Mouse (Mus musculus) erythroblast, embryonic 14.5 days (primary cell): Measurements from ENCODE around the gene Ap1b1.

ENCODE experiments used
- GATA1 ChIP-seq: IDR thresholded peaks from 2 replicates; pipeline ENCODE4 v1.6.1; 2012; ENCODE audit warnings: low read length, inconsistent platforms, mixed read lengths
- TAL1 ChIP-seq: IDR thresholded peaks from 3 replicates; pipeline ENCODE4 v1.6.1; 2012; ENCODE audit warnings: low read length, inconsistent platforms, mixed read lengths

DNA sequence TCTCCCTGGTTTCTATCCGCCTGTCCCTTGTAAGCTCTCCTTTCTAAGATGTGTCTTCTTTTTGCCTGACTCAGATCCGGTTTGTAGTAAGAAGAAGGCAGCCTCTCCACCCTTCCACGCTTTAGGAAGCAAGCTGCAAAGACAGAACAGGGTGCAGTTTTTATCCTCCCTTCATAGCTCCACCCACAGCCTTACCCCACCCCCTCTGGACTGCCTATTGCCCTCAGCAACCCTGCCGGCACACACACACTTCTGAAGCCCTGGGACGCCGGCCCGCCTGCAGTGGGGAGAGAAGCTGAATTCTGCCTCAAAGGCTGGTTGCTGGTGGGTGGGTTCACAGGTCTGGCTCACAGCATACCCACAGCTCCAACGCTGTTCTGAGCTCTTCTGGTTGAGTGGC lies 32.7 kb upstream of the Ap1b1 start:
- TF ChIP-seq TAL1 (no peak), GATA1 (no peak)
